Mouse (Mus musculus): ENCODE data around the gene Prr23a2. TPM values are rescaled to one million over a fixed set of nuclear protein-coding genes. Genes with fewer than 3 reads are reported as not detected.

The Prr23a2 gene
- polyA plus RNA-seq, 1 experiment, result not detected

GRCm38 (mm10) chr9:98820461-98820860, 35.8 kb upstream of the Prr23a2 start:
- no peaks in the 10 kb centered on the region for H3K27me3 ChIP-seq (ENCODE audit: control insufficient read depth, insufficient read depth, low read length)
- WGBS, result 85% methylated on average over 4 of the region's 4 CpGs
- H3K36me3 ChIP-seq (ENCODE audit: control insufficient read depth, insufficient read depth, low read length), result no peaks in the 10 kb centered on the region
- DNase-seq (ENCODE audit: low read depth in 1 of 2, low spot score in 2 of 2), result no peak
- no peak for TF ChIP-seq POLR2A (IDR thresholded peaks at IDR 0.05; ENCODE audit: low read depth, low read length)
- no peak for TF ChIP-seq CTCF (IDR thresholded peaks at IDR 0.05; ENCODE audit: extremely low read depth, insufficient read depth, insufficient read length, insufficient replicate concordance)
- H3K4me3 ChIP-seq (ENCODE audit: extremely low read depth, insufficient read depth, insufficient read length), result no peak overlapping the region
- H3K27ac ChIP-seq (ENCODE audit: insufficient read depth, low read length), result no peak overlapping the region
- H3K4me1 ChIP-seq (ENCODE audit: control insufficient read depth, insufficient read depth, insufficient read length), result no peaks in the 10 kb centered on the region

GRCm38 (mm10) chr9:98821067-98821466, 35.2 kb upstream of the Prr23a2 start:
- no peaks in the 10 kb centered on the region for H3K27me3 ChIP-seq (ENCODE audit: control insufficient read depth, insufficient read depth, low read length)
- H3K4me3 ChIP-seq (ENCODE audit: extremely low read depth, insufficient read depth, insufficient read length), result no peak overlapping the region
- TF ChIP-seq POLR2A (IDR thresholded peaks at IDR 0.05; ENCODE audit: low read depth, low read length) (no peak), CTCF (IDR thresholded peaks at IDR 0.05; ENCODE audit: extremely low read depth, insufficient read depth, insufficient read length, insufficient replicate concordance) (no peak)
- H3K36me3 ChIP-seq (ENCODE audit: control insufficient read depth, insufficient read depth, low read length), result no peaks in the 10 kb centered on the region
- H3K27ac ChIP-seq (ENCODE audit: insufficient read depth, low read length), result no peak overlapping the region
- no peak for DNase-seq (ENCODE audit: low read depth in 1 of 2, low spot score in 2 of 2)
- H3K4me1 ChIP-seq (ENCODE audit: control insufficient read depth, insufficient read depth, insufficient read length), result no peaks in the 10 kb centered on the region

- no peaks in the 10 kb centered on the region for H3K4me1 ChIP-seq (ENCODE audit: control insufficient read depth, insufficient read depth, insufficient read length)
- no peak for TF ChIP-seq POLR2A (IDR thresholded peaks at IDR 0.05; ENCODE audit: low read depth, low read length)
- TF ChIP-seq CTCF (IDR thresholded peaks at IDR 0.05; ENCODE audit: extremely low read depth, insufficient read depth, insufficient read length, insufficient replicate concordance), result no peak
- H3K27ac ChIP-seq (ENCODE audit: insufficient read depth, low read length), result no peak overlapping the region
- H3K36me3 ChIP-seq (ENCODE audit: control insufficient read depth, insufficient read depth, low read length), result no peaks in the 10 kb centered on the region
- no peaks in the 10 kb centered on the region for H3K27me3 ChIP-seq (ENCODE audit: control insufficient read depth, insufficient read depth, low read length)
- H3K4me3 ChIP-seq (ENCODE audit: extremely low read depth, insufficient read depth, insufficient read length), result no peak overlapping the region
- WGBS, result 84% methylated on average over 7 of the region's 7 CpGs
- no peak for DNase-seq (ENCODE audit: low read depth in 1 of 2, low spot score in 2 of 2)
Measured at GRCm38 (mm10) chr9:98823805-98824204, 32.5 kb upstream of the Prr23a2 start.

- Histone ChIP-seq H3K36me3 (ENCODE audit: control insufficient read depth, insufficient read depth, low read length) (no peaks in the 10 kb centered on the region), H3K4me3 (ENCODE audit: extremely low read depth, insufficient read depth, insufficient read length) (no peak overlapping the region), H3K27ac (ENCODE audit: insufficient read depth, low read length) (no peak overlapping the region), H3K4me1 (ENCODE audit: control insufficient read depth, insufficient read depth, insufficient read length) (no peaks in the 10 kb centered on the region), H3K27me3 (ENCODE audit: control insufficient read depth, insufficient read depth, low read length) (no peaks in the 10 kb centered on the region)
- TF ChIP-seq POLR2A (IDR thresholded peaks at IDR 0.05; ENCODE audit: low read depth, low read length) (no peak), CTCF (IDR thresholded peaks at IDR 0.05; ENCODE audit: extremely low read depth, insufficient read depth, insufficient read length, insufficient replicate concordance) (no peak)
- DNase-seq (ENCODE audit: low read depth in 1 of 2, low spot score in 2 of 2), result no peak
- WGBS, result 67% methylated on average over 5 of the region's 5 CpGs
Measured at GRCm38 (mm10) chr9:98829508-98829907, 26.8 kb upstream of the Prr23a2 start.

- H3K4me1 ChIP-seq (ENCODE audit: control insufficient read depth, insufficient read depth, insufficient read length), result no peaks in the 10 kb centered on the region
- 82% methylated on average over 7 of the region's 7 CpGs for WGBS
Measured at GRCm38 (mm10) chr9:98837537-98838074, 18.7 kb upstream of the Prr23a2 start.

GRCm38 (mm10) chr9:98842117-98842516, 14.2 kb upstream of the Prr23a2 start, which contains the start of gene Prr23a1:
Gene Prr23a1 (plus strand): TSS chr9:98842503.
- Histone ChIP-seq H3K4me1 (ENCODE audit: control insufficient read depth, insufficient read depth, insufficient read length) (no peaks in the 10 kb centered on the region), H3K36me3 (ENCODE audit: control insufficient read depth, insufficient read depth, low read length) (no peaks in the 10 kb centered on the region), H3K27me3 (ENCODE audit: control insufficient read depth, insufficient read depth, low read length) (no peaks in the 10 kb centered on the region), H3K27ac (ENCODE audit: insufficient read depth, low read length) (no peak within 1 kb of the TSS), H3K4me3 (ENCODE audit: extremely low read depth, insufficient read depth, insufficient read length) (no peak within 1 kb of the TSS)
- WGBS, result 69% methylated on average over 22 of the region's 22 CpGs
- no peak for TF ChIP-seq POLR2A (IDR thresholded peaks at IDR 0.05; ENCODE audit: low read depth, low read length)
- TF ChIP-seq CTCF (IDR thresholded peaks at IDR 0.05; ENCODE audit: extremely low read depth, insufficient read depth, insufficient read length, insufficient replicate concordance), result no peak
- no peak for DNase-seq (ENCODE audit: low read depth in 1 of 2, low spot score in 2 of 2)

More at GRCm38 (mm10) chr9:98837537-98838074, 18.7 kb upstream of the Prr23a2 start:
- no peaks in the 10 kb centered on the region for H3K27me3 ChIP-seq (ENCODE audit: control insufficient read depth, insufficient read depth, low read length)
- no peak overlapping the region for H3K27ac ChIP-seq (ENCODE audit: insufficient read depth, low read length)
- H3K4me3 ChIP-seq (ENCODE audit: extremely low read depth, insufficient read depth, insufficient read length), result no peak overlapping the region
- no peaks in the 10 kb centered on the region for H3K36me3 ChIP-seq (ENCODE audit: control insufficient read depth, insufficient read depth, low read length)
- DNase-seq (ENCODE audit: low read depth in 1 of 2, low spot score in 2 of 2), result no peak
- TF ChIP-seq CTCF (IDR thresholded peaks at IDR 0.05; ENCODE audit: extremely low read depth, insufficient read depth, insufficient read length, insufficient replicate concordance) (no peak), POLR2A (IDR thresholded peaks at IDR 0.05; ENCODE audit: low read depth, low read length) (no peak)

GRCm38 (mm10) chr9:98863463-98863862, 7.2 kb downstream of the Prr23a2 start:
- WGBS, result 70% methylated on average over 3 of the region's 3 CpGs
- DNase-seq (ENCODE audit: low read depth in 1 of 2, low spot score in 2 of 2), result no peak
- TF ChIP-seq POLR2A (IDR thresholded peaks at IDR 0.05; ENCODE audit: low read depth, low read length) (no peak), CTCF (IDR thresholded peaks at IDR 0.05; ENCODE audit: extremely low read depth, insufficient read depth, insufficient read length, insufficient replicate concordance) (no peak)

More at GRCm38 (mm10) chr9:98863463-98863862, 7.2 kb downstream of the Prr23a2 start:
- no peaks in the 10 kb centered on the region for H3K27me3 ChIP-seq (ENCODE audit: control insufficient read depth, insufficient read depth, low read length)
- no peak overlapping the region for H3K27ac ChIP-seq (ENCODE audit: insufficient read depth, low read length)
- no peaks in the 10 kb centered on the region for H3K36me3 ChIP-seq (ENCODE audit: control insufficient read depth, insufficient read depth, low read length)
- no peaks in the 10 kb centered on the region for H3K4me1 ChIP-seq (ENCODE audit: control insufficient read depth, insufficient read depth, insufficient read length)
- H3K4me3 ChIP-seq (ENCODE audit: extremely low read depth, insufficient read depth, insufficient read length), result no peak overlapping the region

Measured in spleen, adult 2 months (tissue).